Mouse (Mus musculus) cerebellum, postnatal 25 days (tissue): ENCODE results near the gene Cyp4x1.
A peak's percentile ranks its signal among the peaks of the same experiment; 100 is the strongest.
"Not testable (repeated sequence)": the region's sequence is repeated elsewhere in the genome, so short reads cannot be mapped to it uniquely, and the experiment has no call there.

Experiments
- DNase-seq, 2 experiments: peaks; one replicate each; pipeline ENCODE4 v3.0.0; 2021; ENCODE audit warnings: mixed read lengths in 2 of 2

Gene Cyp4x1

DNA sequence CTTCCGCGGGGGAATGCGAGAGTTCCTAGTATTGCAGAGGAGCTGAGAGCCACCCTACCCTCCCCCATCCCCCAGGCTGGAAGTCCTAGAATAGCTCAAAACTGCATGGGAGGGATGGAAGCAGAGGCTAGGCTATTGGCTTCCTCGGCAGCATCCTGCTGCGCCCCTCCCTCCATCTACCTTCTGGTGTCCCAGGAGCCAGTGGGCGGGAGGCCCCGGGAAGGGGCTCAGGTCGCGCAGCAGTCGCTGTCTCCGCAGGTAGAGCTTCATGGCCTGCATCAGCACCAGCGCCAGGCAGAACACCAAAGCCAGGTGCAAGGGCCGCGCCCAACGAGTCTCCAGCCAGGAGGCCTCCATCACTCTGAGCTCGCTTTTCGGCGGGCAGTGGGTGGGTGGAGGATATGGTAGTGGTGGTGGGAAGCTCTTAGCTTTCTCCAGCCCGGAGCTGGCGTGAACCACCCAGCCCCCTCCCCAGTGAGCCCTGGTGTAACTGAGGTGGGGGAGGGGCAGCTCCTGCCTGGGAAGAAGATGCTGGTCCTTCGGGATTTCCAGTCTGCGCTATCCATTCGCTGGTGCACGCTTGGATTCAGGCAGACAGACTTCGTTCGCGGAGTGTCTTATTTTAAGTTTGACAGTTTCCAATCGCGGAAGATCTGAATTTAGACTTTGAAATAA, at the start of gene Cyp4x1:
Cyp4x1 (minus strand) TSS at position 661 of the 675 bp plus-strand sequence.
- peak; percentile 84 to 86 for DNase-seq

DNA sequence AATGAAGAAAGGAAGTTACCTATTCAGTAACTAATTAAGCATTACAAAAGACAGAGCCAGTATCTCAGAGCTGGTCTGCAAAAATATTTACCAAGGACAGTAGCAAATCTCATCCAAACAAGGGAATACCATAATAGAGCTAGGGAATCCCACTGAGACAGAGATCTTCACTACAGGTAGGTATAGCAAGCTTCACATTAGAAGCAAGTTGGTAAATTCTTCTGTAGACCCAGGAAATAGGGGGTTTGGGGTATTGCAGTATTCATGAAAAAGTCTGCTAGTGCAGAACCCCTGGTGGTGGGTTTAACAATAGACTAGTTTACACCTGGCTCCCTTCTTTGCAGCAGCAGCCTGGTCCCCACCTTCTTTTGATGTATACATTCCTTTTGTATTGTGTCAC, 42.1 kb upstream of the Cyp4x1 start:
- not testable (repeated sequence) for DNase-seq

DNA sequence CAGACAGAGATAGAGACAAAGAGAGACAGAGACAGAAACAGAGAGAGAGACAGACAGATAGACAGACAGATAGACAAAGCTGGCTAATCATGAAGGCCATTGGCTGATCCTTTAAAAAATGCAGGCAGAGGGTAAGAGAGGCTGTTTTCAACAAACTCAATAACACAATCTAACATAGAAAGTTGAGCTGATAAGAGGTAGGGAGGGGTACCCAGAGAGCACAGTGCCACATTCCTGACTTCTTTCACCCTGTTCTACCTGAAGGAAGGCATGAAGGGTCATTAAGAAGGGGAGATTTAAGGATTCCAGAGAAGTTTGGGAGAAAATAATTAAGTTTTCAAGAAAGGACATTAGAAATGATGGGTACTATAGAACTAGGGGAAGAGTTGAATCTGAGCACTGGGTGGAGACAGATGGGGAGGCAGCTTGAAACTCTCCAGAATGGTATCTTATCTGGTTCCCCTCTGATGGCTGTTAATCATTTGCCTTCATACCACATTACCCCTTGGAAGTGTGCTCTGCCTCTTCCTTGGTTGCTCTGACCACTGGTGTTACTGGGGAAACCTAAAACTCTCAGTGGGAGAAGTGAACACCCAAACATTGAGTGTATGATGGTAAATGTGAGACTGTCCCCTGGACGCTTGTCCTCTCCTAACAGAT, 40.7 kb upstream of the Cyp4x1 start:
- no peak for DNase-seq

DNA sequence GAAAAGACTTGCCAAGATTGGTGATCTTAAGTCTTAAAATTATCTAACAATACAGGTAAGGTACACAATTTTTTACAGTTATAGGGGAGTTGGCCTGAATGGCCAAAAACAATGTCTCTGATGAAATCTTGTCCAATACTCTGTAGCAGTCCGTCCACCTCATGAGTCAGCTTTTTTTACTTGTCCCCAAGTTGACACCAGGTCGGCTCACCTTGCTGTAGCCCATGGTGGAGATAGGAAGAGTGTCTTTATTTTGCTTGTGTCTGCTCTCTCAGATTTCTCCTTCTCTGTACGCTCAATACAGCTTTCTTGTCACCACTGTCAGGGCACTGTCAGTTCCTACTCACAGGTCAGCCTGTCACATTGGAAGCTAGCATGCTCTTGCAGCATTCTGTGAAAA, 24.9 kb upstream of the Cyp4x1 start:
- not testable (repeated sequence) for DNase-seq

DNA sequence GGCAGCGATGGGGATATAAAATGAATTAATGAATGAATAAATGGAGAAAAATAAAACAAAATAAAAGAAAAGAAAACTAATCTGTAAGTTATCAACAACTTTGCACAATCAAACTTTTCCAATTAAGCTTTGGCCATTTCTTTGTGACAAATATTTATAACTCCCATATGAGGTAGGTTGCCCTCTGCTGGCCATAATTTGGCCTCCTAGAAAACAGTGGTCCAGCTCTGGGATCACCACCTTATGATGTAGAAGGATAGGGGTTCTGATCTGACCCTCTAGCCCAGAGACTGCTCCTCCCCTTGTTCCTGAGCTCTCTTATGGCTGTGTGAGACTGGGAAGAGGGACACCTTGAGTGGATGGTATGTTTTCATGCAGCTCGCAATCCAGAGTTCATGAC, 20.6 kb upstream of the Cyp4x1 start:
- DNase-seq = peak in 1 of 2 experiments; percentile 38

DNA sequence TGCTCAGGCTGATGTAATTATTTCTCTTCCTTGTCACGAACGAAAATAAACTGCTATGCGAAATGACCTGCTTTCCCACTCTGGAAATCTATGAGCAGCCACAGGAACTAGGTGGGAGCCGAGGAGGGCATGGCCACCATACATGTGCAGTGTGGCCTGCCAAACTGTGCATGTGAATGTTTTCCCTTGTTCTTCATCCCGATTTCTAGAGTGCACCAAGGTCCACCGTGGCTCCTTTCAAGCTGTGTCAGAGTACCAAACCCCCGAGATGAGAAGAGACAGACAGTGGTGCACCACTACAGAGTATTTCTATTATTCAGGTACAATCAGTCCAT, 182 bp upstream of the Cyp4x1 start:
- peak; percentile 36 to 43 for DNase-seq

DNA sequence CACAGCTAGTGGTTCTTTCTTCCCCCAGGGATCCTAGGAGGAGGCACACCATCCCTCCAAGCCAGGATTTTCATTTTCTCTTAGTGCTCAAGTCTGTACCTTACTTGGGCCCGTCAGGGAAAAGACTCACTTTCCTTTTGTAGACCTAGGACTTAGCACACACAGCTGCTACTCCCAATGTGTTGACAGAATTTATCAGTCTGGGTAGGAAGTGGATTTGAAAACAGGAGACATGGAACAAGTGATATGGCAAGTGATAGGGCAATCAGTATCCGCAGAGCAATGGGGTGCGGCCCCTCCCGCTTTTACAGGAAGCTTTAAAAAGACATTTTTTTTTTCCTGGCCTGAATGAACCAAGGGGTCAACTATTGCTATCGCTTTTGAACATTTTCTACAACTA, 996 bp downstream of the Cyp4x1 start:
- no peak for DNase-seq

DNA sequence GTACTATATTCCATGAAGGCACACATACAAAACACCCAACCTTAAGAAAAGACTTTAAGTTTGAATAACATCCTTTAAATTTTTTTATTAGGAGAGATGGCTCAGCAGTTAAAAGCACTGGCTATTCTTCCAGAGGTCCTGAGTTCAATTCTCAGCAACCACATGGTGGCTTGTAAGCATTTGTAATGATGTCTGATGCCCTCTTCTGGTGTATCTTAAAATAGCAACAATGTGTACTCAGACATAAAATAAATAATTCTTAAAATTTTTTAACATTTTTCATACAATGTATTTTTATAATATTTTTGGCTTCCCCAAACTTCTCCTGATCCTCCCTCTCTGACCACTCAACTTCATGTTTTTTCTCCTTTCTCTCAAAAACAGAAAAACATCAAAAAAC, 9.4 kb downstream of the Cyp4x1 start:
- DNase-seq = no peak

DNA sequence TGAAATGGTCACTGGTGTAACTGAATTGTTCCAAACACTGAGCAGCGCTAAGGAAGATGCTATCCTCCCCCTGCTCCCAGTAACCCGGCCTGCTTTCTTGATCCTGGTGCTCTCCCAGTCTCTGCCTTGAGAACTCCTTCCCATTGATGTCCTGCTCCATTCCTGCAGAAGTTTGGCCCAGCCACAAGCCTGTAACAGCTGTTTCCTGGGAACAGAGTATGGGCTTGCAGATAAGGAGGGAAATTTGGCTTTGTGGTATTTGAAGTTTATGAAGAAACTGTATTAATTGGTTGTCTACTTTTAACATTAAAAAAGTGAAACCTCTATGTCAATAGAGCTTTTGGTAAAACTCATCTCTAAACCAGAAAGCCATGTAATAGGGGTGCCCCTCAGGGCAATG, 10.6 kb downstream of the Cyp4x1 start:
- no peak for DNase-seq

DNA sequence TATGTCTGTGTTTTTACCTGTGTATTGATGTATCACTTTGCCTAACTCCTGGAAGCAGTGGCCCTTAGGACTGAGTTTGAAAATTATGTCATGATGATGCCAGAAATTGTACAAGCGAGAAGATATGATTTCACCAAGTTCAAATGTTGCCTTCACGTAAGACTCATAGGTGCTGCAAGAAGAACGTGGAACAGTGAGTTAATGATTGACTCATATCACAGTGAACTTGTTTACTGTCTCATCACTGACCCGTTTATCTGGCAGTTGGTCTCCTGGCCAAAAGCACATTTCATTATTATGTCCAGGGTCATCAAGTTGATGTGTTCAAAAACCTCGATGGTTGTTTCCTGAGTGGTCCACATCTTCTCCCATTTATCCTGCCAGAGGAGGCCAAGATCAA, 12.5 kb downstream of the Cyp4x1 start:
- DNase-seq = no peak

DNA sequence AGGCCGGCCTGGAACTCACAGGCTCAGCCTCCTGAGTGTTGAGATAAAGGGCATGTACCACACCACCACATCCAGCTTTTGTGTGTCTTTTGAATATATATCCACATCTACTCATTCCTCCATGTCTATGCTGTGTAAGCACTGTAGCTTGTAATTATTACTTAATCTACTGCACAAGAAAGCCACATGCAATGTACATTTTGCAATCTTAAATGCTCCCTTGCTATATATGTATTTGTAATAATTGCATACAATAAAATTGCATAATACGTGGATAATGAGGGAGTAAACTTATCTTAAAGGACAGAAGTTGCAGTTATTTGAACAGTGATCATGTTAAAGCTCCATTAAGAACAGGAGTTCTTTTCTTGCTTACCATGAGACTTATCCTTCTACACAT, 12.9 kb downstream of the Cyp4x1 start:
- no peak for DNase-seq

DNA sequence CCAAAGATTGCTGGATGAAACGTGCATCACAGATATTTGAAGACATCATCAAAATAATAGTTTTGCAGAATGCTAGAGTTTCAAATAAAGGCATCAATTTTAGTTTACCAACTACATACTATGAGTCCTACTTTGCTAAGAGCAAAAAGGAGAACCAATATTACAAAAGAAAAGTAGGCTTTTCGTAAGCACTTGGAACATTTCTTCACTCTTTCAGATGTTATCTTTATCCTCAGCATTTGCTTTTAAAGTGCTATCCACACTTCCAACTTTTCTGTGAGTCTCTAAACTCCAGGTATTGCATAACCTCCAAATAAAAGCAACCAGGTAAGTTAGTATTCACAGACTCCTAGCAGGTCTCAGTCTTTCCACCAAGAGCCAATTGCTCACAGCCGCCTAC, 14.4 kb downstream of the Cyp4x1 start:
- no peak for DNase-seq

DNA sequence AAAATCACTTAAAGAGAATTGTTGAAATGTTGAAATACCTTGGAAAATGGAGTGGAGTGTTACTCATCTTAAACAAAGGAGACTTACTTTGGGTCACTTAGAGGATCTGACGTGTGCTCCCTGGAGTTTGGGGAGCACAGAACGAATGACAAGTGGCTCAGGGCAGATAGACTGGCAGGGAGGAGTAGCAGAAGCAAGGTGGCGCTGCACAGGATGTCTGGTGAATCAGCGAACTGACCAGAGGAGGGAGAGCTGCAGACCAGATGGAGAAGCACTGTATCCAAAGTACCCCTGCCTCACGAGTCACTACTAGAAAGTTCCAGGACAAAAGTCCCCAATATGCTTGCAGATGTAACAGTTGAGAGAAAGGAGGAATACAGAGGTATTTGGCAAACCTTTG, 20.8 kb downstream of the Cyp4x1 start:
- DNase-seq = no peak

DNA sequence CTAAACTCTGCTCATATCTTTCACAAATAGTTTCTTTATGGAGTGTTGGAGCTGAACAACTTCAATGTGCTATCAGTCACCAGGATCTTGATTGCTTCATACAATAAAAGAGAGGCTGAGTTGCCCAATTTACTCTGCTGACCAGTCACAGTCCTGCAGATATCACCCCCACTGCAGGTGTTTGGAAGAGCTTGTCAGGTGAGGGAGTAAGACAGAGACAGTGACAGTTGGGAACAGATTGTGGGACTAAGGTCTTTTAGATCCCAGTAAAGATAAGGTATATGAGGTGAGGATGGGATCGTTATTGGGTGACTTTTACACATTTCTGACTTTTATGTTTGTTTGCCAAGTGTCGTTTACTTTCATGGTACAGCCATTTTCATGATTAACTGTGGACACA, 22.9 kb downstream of the Cyp4x1 start:
- DNase-seq = no peak

DNA sequence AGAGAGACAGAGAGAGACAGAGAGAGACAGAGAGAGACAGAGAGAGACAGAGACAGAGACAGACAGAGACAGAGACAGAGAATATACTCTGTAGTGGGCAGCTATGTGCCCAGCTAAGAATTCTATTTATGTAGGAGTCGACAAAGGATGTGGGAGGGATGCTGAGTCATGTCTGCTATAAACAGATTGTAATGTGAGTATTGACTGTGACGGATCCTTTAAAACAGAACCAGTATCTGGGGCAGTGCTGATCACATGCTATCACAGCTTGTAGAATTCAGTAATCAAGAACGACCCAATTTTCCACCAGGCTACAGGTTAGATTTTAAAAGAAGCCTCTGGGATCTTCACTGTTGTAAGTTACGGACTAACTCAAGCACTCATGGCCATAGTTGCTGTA, 30.6 kb downstream of the Cyp4x1 start:
- no peak for DNase-seq

DNA sequence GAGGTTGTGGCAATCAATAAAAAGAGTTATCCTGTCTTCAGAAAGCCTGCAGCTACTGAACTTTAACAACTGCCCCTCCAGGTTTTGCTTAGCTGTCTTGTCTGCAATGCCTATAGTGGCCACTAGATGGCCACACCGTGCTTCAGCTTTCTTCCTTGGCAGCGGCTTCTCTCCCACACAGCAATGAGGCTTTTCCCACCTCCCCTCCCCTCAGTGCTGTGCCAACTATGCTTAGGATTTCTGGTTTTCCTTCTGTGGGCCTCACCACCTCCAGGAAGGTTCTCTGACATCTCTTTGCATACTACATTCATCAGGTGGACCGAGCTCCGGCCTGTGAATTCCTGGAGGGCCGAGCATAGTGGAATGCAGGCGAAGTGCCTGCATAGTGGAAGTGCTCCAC, 32.4 kb downstream of the Cyp4x1 start:
- DNase-seq = peak; percentile 59 to 78

DNA sequence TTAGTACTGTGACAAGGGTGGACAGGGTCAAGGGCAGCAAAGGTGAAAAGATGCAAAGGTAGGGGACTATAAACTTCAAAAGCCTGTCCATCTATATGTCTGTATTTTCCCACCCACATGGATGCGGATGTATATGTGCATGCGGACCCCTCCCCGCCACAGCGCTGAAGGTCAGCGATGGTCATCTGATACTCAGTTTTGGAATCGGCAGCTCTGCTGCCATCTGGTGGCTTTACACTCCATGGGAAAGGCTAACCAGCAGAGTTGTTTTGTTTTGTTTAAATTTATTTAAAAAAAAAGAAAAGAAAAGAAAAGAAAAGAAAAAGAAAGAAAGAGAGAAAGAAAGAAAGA, 37.0 kb downstream of the Cyp4x1 start:
- peak; percentile 22 to 52 for DNase-seq

DNA sequence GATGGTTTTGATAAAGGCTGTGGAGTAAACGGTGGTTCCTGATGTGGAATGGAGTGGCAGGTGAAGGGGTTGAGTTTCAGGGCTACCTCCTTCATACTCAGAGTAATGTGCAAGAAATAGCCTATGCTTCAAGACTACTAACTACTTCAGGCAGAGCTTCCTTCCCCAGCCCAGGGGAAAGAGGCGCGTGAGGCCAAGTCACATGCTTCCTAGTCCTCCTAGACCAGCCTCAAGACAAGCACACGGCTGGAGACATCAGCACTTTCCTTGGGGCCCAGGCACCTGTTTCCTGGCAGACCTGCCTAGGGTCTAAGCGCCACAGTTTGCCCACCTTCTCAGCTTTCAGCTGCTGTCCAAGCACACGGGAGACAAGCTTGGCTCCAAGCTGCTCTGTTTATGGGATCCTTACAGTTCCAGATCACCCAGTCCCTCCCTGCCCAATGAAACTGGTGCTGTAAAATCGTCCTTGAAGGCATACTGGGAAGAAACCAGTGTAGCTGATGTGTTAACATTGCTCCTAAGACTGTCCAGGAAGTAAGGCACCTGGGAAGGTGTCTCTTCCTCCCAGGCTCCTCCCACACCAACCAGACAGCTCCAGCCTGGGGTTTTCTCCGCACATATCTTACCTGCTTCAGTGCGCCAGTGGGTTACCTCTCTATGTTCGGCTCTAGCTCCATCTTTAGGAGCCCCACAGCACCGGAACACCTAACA, 37.5 kb downstream of the Cyp4x1 start:
- DNase-seq = no peak

DNA sequence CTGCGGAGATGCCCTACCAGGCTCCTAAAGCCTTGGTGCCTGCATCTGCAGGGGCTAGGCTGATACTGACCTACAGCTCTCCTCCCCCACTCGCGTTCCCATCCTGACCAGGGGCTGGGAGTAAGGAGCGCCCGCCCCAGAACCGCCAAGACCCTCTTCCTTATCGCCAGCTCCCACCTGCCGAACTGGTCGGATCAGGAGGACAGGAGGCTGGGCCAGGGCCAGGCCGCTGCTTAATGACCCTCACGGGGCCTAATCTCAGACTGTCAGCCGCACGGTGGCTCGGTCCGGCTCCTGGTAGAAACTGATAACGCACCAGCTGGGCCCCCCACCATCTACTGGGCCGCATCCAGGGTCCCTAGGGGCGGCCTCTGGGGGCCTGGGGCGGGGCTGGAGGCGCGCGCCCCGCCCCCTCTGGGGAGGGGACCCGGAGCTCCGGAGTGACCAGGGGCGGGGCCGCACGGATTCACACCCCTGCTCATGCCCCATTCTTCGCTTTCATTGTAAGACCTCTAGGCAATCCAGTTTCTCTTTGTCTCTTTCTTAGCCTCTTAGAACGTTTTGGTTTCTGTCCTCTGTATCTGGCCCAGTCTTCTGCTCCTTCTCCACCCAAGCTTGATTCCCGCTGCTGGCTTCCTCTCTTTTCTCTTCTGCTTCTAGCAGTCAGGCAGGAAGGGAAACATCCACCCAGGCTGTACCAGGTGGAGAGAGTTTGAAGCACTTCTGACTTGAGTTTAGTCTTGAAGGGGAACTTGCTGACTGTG, 38.2 kb downstream of the Cyp4x1 start:
- DNase-seq = peak; percentile 22 to 37

DNA sequence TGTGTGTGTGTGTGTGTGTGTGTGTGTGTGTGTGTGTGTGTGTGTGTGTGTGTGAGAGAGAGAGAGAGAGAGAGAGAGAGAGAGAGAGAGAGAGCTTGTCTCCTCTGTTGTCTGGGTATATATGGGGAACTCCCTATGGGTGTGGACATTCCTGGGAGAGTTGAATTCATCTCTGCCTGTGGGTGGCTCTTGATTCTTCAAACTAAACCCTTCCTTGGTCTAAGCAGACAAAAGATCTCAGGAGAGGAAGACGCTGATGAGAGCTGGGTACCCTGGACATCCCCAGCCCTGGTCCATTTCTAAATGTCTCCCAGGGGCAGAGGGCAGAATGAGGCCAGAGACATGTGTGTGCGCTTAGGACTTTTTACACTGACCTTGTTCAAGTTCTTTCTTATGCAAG, 40.0 kb downstream of the Cyp4x1 start:
- DNase-seq = no peak

DNA sequence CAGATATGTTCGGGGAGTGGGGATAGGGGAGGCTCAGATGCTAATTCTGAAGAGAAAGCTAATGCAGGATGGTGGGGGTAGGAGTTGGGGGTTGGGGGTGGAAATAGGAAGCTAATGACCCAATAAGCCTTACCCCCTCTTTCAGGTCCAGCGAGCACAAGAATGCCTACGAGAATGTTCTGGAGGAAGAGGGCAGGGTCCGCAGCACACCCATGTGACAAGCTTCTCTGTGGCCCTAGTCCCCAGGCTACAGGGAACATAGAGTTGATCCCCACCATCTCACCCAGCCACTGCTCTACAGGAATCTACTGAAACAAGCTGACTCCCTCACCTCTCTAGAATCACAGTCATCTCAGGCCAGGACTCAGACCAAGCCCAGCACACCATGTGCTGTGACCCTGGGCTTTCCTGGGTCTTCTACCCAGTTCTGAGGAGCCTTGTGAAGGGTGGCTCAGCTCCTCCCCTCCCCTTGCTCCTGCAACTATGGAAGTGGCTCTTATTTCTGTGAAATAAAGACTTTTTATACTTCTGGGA, 40.7 kb downstream of the Cyp4x1 start:
- DNase-seq = no peak

DNA sequence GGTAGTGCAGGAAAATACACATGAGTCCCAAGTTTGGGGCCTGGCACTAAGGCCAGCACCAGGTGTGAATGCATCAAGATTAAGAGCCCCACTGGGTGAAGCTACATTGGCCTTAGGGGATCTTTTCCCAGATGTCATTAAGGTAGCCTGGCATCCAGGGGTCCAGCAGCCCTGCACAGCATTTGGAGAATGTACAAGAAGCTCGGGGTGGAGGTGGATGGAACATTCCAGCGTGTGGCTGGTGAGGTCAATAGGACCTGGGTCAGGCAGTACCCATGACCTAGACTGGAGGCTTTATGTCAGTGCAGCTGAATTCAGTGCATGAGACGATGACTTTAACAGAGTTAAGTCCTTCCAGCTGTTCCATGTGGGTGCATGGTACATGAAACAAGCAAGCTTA, 42.3 kb downstream of the Cyp4x1 start:
- no peak for DNase-seq

DNA sequence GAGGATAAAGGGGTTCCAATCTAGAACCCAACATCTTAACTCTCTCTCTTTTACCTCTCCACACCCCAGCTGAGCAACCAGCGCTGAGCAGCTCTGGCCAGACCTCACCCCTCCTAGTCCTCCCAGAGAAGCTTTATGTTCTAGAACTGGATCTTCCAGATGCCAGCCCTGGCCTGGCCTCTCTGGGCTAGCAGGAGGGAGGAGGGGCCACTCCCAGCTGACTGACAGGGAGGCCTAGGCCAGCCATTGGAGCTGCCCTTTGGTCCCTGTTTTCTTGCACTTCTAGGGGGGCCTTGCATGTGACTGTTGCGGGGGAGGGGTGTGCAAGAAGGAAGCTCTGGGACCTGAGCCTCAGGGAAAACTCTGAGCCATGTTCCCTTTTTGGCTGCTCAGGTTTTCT, 43.5 kb downstream of the Cyp4x1 start:
- no peak for DNase-seq
